Comparison of ENCODE assay signal across 9 mouse cellular contexts in the genomic region with DNA sequence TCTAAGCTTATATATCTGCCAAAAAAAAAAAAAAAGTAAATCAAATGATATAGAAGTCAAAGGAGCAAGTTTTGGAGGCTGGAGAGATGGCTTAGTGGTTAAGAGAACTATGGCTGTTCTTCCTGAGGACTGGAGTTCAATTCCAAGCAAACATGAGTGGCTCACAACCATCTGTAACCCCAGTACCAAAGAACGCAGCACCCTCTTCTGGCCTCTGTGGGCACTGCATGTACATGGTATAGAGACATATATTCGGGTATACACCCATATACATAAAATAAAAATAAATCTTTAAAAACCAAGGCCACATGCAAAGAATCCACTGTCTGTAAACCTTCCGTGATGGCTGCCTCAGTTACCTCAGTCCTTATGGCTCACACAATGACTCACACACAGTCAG. TPM values are rescaled to one million over a fixed set of nuclear protein-coding genes. Genes with fewer than 3 reads are reported as not detected.
DNase-seq lines count a peak whose midpoint lies in the region; ATAC-seq and TF ChIP-seq lines count a peak whose summit lies in the region.
"Had no signal": no experiment of that assay in that cellular context is flagged by ENCODE, and none has a peak within 500 bp of the region (broad histone marks: within the 10 kb centered on the region; RNA-seq: fewer than 3 reads in every experiment).

No protein-coding gene starts in this region.

- H3K27ac ChIP-seq in liver, adult 2 months (replicated peaks; ENCODE audit: insufficient read depth, low read depth, low read length) = no peak overlapping the region
- no peak overlapping the region for H3K27ac ChIP-seq in liver, embryonic 11.5 days (ENCODE audit: low read depth, low read length)
- H3K27ac ChIP-seq: hindbrain, embryonic 15.5 days had no signal

- no peak for ATAC-seq in liver, embryonic 11.5 days (replicated peaks; ENCODE audit: low FRiP score)

- peaks cover 37% of the 10 kb centered on the region for H3K36me3 ChIP-seq in liver, adult 2 months (ENCODE audit: control insufficient read depth, insufficient read depth, low read length)
- peaks cover 74% of the 10 kb centered on the region for H3K36me3 ChIP-seq in liver, embryonic 11.5 days (ENCODE audit: control insufficient read depth, insufficient read depth, low read length)

- WGBS in liver, adult 2 months = 98% methylated on average over 3 of the region's 3 CpGs
- whole genome bisulfite sequencing in liver, embryonic 11.5 days = 88% methylated on average over 3 of the region's 3 CpGs

- no peaks in the 10 kb centered on the region for H3K79me2 ChIP-seq in liver, adult 2 months (ENCODE audit: control insufficient read depth, insufficient read depth, low read length)

- DNase-seq in cerebellum, postnatal 25 days = peak; percentile 43 to 72
- DNase-seq in cerebellum, adult 8-10 months = no peak
- no peak for DNase-seq in liver, adult 2 months (ENCODE audit: extremely low read depth, low read depth, low spot score)
- no peak for DNase-seq in liver, embryonic 11.5 days (ENCODE audit: low spot score)
- DNase-seq in R1 (ENCODE audit: low read depth, low spot score) = peak; percentile 73
- peak; percentile 50 to 55 for DNase-seq in natural killer cell, adult 2 months (ENCODE audit: low spot score in 2 of 2)
- DNase-seq in urinary bladder, adult 18-20 months (ENCODE audit: low spot score in 2 of 2) = no peak
- no peak for DNase-seq in urinary bladder, postnatal 10 days (ENCODE audit: low spot score)

- TF ChIP-seq POLR2A in liver, adult 2 months (IDR thresholded peaks at IDR 0.05; ENCODE audit: extremely low read depth, insufficient read depth, low read length) = no peak

- peak; percentile 41 for TF ChIP-seq CTCF in liver, adult 2 months (IDR thresholded peaks at IDR 0.05; ENCODE audit: low read depth, low read length)

- H3K4me1 ChIP-seq in liver, adult 2 months (ENCODE audit: control insufficient read depth, insufficient read depth, low read length) = peaks cover 15% of the 10 kb centered on the region
- no peaks in the 10 kb centered on the region for H3K4me1 ChIP-seq in liver, embryonic 11.5 days (replicated peaks; ENCODE audit: control insufficient read depth, insufficient read depth, low read length)
- H3K4me1 ChIP-seq: hindbrain, embryonic 15.5 days had no signal

- H3K9me3 ChIP-seq in liver, embryonic 11.5 days (ENCODE audit: control insufficient read depth, low read length) = no peaks in the 10 kb centered on the region
- H3K9me3 ChIP-seq: hindbrain, embryonic 15.5 days had no signal

- no peaks in the 10 kb centered on the region for H3K27me3 ChIP-seq in liver, adult 2 months (ENCODE audit: control insufficient read depth, insufficient read depth, low read length)
- H3K27me3 ChIP-seq in liver, embryonic 11.5 days (replicated peaks; ENCODE audit: control insufficient read depth, insufficient read depth, low read length) = no peaks in the 10 kb centered on the region
- H3K27me3 ChIP-seq: hindbrain, embryonic 15.5 days had no signal

- no peak overlapping the region for H3K4me3 ChIP-seq in liver, adult 2 months (ENCODE audit: insufficient read depth, low read depth, low read length)
- no peak overlapping the region for H3K4me3 ChIP-seq in liver, embryonic 11.5 days (ENCODE audit: low read depth, low read length)
- H3K4me3 ChIP-seq: hindbrain, embryonic 15.5 days had no signal

- H3K9ac ChIP-seq in liver, adult 2 months (ENCODE audit: low read depth, low read length) = no peak overlapping the region
- no peak overlapping the region for H3K9ac ChIP-seq in liver, embryonic 11.5 days (ENCODE audit: low read depth, low read length)
- H3K9ac ChIP-seq: hindbrain, embryonic 15.5 days had no signal

- H3K4me2 ChIP-seq in liver, embryonic 11.5 days = no peak overlapping the region
- H3K4me2 ChIP-seq: hindbrain, embryonic 15.5 days had no signal

RNA-seq across cellular contexts. Expression of a gene that starts 20.2 kb away (rescaled TPM):
- total RNA-seq in liver, adult 2 months (2014; rRNA removed) = 2.7 and 4.0 TPM in 2 replicates
- 7.5 and 12.3 TPM in 2 replicates for polyA plus RNA-seq in liver, adult 2 months (2012; rRNA removed)
- 19.2 and 20.8 TPM in 2 replicates for polyA plus RNA-seq in liver, embryonic 11.5 days (2014; fragmentation: Nextera tagmentation; extraction: Ambion mirVana)

RNA-seq across cellular contexts. Expression of a gene that starts 21.4 kb away (rescaled TPM):
- 26.8 and 32.4 TPM in 2 replicates for total RNA-seq in liver, adult 2 months (2014; rRNA removed)
- 13.9 and 14.7 TPM in 2 replicates for polyA plus RNA-seq in liver, adult 2 months (2012; rRNA removed)
- polyA plus RNA-seq in liver, embryonic 11.5 days (2014; fragmentation: Nextera tagmentation; extraction: Ambion mirVana) = 6.1 and 6.7 TPM in 2 replicates

Comparison
In these comparisons a context has a peak if more than half of its experiments do, and no peak if none do; other contexts are left out.
1. DNase-seq: peak in cerebellum, postnatal 25 days (2 of 2), R1 (single experiment) and natural killer cell, adult 2 months (2 of 2); none in cerebellum, adult 8-10 months (single experiment), liver, adult 2 months (single experiment), liver, embryonic 11.5 days (single experiment), urinary bladder, adult 18-20 months (0 of 2) and urinary bladder, postnatal 10 days (single experiment).